Mouse (Mus musculus): Measurements from ENCODE around the gene Gstt4.

- TF ChIP-seq CTCF (IDR thresholded peaks at IDR 0.05) (no peak), EP300 (IDR thresholded peaks at IDR 0.05) (no peak)
These were observed 31.8 kb upstream of the Gstt4 start for GRCm38 (mm10) chr10:75854096-75854495.
